Mouse (Mus musculus) hindbrain, embryonic 13.5 days (tissue): ENCODE measurements around the gene 2010005H15Rik. TPM values are rescaled to one million over a fixed set of nuclear protein-coding genes. Genes with fewer than 3 reads are reported as not detected.

Source experiments
- polyA plus RNA-seq: library from polyadenylated mRNA; unstranded; fragments of >200 nt; fragmentation: Nextera tagmentation; extraction: Ambion mirVana; gene quantifications from 2 replicates; pipeline ENCODE4 v1.2.1, GENCODE M21; 2015

Gene 2010005H15Rik
- polyA plus RNA-seq, 1 experiment from 2014 or later: 0.47 TPM

Other genes with a start within 250 kb of the 2010005H15Rik start
- gene Kpna1, start 242.7 kb upstream of the 2010005H15Rik start, polyA plus RNA-seq: 79.2 and 82.8 TPM in 2 replicates
- 14.1 and 14.8 TPM in 2 replicates for gene Wdr5b, start 180.3 kb upstream of the 2010005H15Rik start, polyA plus RNA-seq
- 144 and 159 TPM in 2 replicates for gene Fam162a, start 149.9 kb upstream of the 2010005H15Rik start, polyA plus RNA-seq
- 35.2 and 42.1 TPM in 2 replicates for gene Ccdc58, start 149.8 kb upstream of the 2010005H15Rik start, polyA plus RNA-seq
- 0.06 TPM in 1 of 2 replicates, not detected in the other for gene Csta1, start 90.2 kb upstream of the 2010005H15Rik start, polyA plus RNA-seq
- gene Stfa2l1, start 64.7 kb upstream of the 2010005H15Rik start, polyA plus RNA-seq: 0.56 TPM in 1 of 2 replicates, not detected in the other
- 1.4 TPM in 1 of 2 replicates, not detected in the other for gene Gm5483, start 37.3 kb upstream of the 2010005H15Rik start, polyA plus RNA-seq
- not detected in 2 replicates for gene Gm5416, start 11.1 kb upstream of the 2010005H15Rik start, polyA plus RNA-seq
- gene Stfa1, start 55.5 kb downstream of the 2010005H15Rik start, polyA plus RNA-seq: 1.9 and 2.4 TPM in 2 replicates
- gene BC117090, start 112.9 kb downstream of the 2010005H15Rik start, polyA plus RNA-seq: not detected in 2 replicates
- gene BC100530, start 146.3 kb downstream of the 2010005H15Rik start, polyA plus RNA-seq: 1.7 and 3.0 TPM in 2 replicates
- gene Stfa2, start 187.0 kb downstream of the 2010005H15Rik start, polyA plus RNA-seq: 0.63 TPM in 1 of 2 replicates, not detected in the other
- gene Stfa3, start 233.9 kb downstream of the 2010005H15Rik start, polyA plus RNA-seq: not detected in 2 replicates